Mouse (Mus musculus): ENCODE measurements around the gene Gm38431. TPM values are rescaled to one million over a fixed set of nuclear protein-coding genes. Genes with fewer than 3 reads are reported as not detected.

Gene Gm38431
- polyA plus RNA-seq, 1 experiment from 2014 or later = 1.3 TPM

DNA sequence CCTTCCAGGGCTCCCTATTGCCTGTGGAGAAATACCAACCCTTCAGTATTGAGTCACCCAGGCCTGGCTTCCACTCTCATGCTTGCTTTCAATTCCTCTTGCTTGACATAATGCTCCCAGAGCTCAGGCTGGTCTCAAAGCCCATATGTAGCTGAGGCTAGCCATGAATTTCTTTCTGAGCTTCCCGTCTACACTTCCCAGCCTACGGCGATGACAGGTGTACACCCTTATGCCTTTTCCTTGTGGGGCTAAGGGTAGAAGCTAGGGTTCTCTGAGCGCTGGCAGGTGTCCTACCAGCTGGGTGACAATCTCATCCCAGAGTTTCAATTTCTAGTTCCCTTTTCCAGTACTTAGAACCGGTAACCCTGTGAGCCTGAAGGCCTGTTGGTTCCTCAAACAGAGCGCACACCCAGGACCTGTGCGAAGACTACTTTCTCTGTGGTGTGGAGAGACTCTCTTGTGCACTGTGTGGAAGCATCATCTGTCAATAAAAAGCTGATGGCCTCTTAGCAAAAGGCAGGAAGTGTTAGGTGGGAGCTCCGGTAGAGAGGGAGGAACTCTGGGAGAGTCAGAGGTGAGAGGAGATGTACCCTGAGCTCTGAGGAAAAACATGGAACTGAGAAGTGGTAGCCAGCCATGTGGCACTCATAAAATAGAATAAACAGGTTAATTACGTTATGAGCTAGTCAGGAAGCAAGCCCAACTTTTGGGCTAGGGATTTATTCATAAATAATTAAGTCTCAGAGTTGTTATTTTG is 33.9 kb upstream of the Gm38431 start:
- Histone ChIP-seq H3K27ac (replicated peaks) (no peak overlapping the region), H3K4me1 (peaks cover 5% of the 10 kb centered on the region), H3K27me3 (no peaks in the 10 kb centered on the region), H3K36me3 (peaks cover 21% of the 10 kb centered on the region; the same call in 1 of the 2 replicates), H3K9me3 (no peaks in the 10 kb centered on the region), H3K9ac (replicated peaks) (no peak overlapping the region), H3K4me3 (no peak overlapping the region), H3K4me2 (replicated peaks) (no peak overlapping the region)
- ATAC-seq (replicated peaks) = no peak
- WGBS = 92% methylated on average over 9 of the region's 9 CpGs

GRCm38 (mm10) chr9:21124837-21125236 is 33.0 kb upstream of the Gm38431 start:
- no peaks in the 10 kb centered on the region for H3K4me1 ChIP-seq
- WGBS = 84% methylated on average over 5 of the region's 5 CpGs
- no peak overlapping the region for H3K4me2 ChIP-seq (replicated peaks)
- H3K9ac ChIP-seq (replicated peaks) = no peak overlapping the region
- H3K27me3 ChIP-seq = no peaks in the 10 kb centered on the region
- no peak for ATAC-seq (replicated peaks)
- no peaks in the 10 kb centered on the region for H3K9me3 ChIP-seq
- peaks cover 23% of the 10 kb centered on the region; the same call in 1 of the 2 replicates for H3K36me3 ChIP-seq
- no peak overlapping the region for H3K27ac ChIP-seq (replicated peaks)
- no peak overlapping the region for H3K4me3 ChIP-seq

DNA sequence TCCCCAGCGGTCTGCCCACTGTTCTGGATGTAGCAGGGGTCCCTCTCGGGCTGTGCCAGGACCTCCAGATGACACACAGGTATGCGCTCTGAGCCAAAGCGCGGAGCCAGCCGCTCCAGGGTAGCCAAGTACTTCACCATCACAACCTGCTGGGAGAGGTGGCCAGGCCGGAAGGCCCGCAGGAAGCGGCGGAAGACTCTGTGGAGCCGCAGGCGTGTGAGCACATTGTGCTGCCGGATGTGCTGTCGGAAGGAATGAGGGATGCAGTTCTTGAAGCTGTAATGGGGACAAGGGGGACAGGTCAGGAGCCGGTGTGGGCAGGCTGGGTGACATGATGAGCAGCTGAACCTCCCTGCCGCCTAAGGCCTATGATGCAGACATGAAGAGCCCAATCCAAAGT is 29.7 kb upstream of the Gm38431 start:
- Histone ChIP-seq H3K9ac (replicated peaks) (no peak overlapping the region), H3K4me2 (replicated peaks) (no peak overlapping the region), H3K9me3 (no peaks in the 10 kb centered on the region), H3K4me3 (no peak overlapping the region), H3K27ac (replicated peaks) (no peak overlapping the region), H3K27me3 (no peaks in the 10 kb centered on the region), H3K4me1 (no peaks in the 10 kb centered on the region), H3K36me3 (peaks cover 19% of the 10 kb centered on the region; the same call in 1 of the 2 replicates)
- 96% methylated on average over 16 of the region's 16 CpGs for WGBS
- ATAC-seq (replicated peaks) = no peak

GRCm38 (mm10) chr9:21117073-21117472 is 25.3 kb upstream of the Gm38431 start:
- no peak overlapping the region for H3K4me3 ChIP-seq
- H3K9ac ChIP-seq (replicated peaks) = no peak overlapping the region
- no peak for ATAC-seq (replicated peaks)
- H3K4me1 ChIP-seq = no peaks in the 10 kb centered on the region
- WGBS = 80% methylated on average over 6 of the region's 6 CpGs
- no peak overlapping the region for H3K27ac ChIP-seq (replicated peaks)
- H3K36me3 ChIP-seq = peaks cover 3% of the 10 kb centered on the region; the same call in 1 of the 2 replicates
- no peaks in the 10 kb centered on the region for H3K27me3 ChIP-seq
- no peaks in the 10 kb centered on the region for H3K9me3 ChIP-seq
- H3K4me2 ChIP-seq (replicated peaks) = no peak overlapping the region

- ATAC-seq (replicated peaks) = no peak
- 90% methylated on average over 8 of the region's 8 CpGs for WGBS
These were observed 23.3 kb upstream of the Gm38431 start for GRCm38 (mm10) chr9:21115105-21115504.

GRCm38 (mm10) chr9:21114190-21114589 is 22.4 kb upstream of the Gm38431 start:
- WGBS = 86% methylated on average over 7 of the region's 7 CpGs
- no peak overlapping the region for H3K4me2 ChIP-seq (replicated peaks)
- no peaks in the 10 kb centered on the region for H3K9me3 ChIP-seq
- no peaks in the 10 kb centered on the region for H3K4me1 ChIP-seq
- no peak overlapping the region for H3K4me3 ChIP-seq
- H3K9ac ChIP-seq (replicated peaks) = no peak overlapping the region
- H3K27me3 ChIP-seq = no peaks in the 10 kb centered on the region
- H3K27ac ChIP-seq (replicated peaks) = no peak overlapping the region
- H3K36me3 ChIP-seq = no peaks in the 10 kb centered on the region
- ATAC-seq (replicated peaks) = no peak

More at GRCm38 (mm10) chr9:21115105-21115504, 23.3 kb upstream of the Gm38431 start:
- H3K4me1 ChIP-seq = no peaks in the 10 kb centered on the region
- no peak overlapping the region for H3K9ac ChIP-seq (replicated peaks)
- peaks cover 3% of the 10 kb centered on the region; the same call in 1 of the 2 replicates for H3K36me3 ChIP-seq
- no peaks in the 10 kb centered on the region for H3K9me3 ChIP-seq
- H3K27ac ChIP-seq (replicated peaks) = no peak overlapping the region
- no peak overlapping the region for H3K4me3 ChIP-seq
- H3K27me3 ChIP-seq = no peaks in the 10 kb centered on the region
- no peak overlapping the region for H3K4me2 ChIP-seq (replicated peaks)

DNA sequence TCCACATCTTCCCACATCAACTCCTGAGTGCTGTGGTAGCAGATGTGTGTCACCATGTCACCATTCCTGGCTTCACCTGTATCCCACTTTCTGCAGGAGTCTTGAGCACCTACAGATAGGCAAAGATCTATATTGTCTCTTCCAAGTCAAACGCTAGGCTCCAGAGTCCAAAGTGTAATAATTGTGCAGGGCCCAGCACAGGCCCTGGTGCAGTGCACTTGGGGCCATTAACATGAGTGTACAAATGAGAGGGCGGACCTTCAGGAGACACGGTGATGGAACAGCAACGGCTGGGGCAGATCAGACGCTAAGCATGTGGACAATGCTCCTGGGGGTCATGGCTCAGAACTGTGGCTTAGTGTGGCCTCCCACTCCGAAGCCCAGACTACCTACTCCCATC is 22.0 kb upstream of the Gm38431 start:
- no peak for ATAC-seq (replicated peaks)
- Histone ChIP-seq H3K4me2 (replicated peaks) (no peak overlapping the region), H3K27ac (replicated peaks) (no peak overlapping the region), H3K27me3 (no peaks in the 10 kb centered on the region), H3K9me3 (no peaks in the 10 kb centered on the region), H3K4me3 (no peak overlapping the region), H3K4me1 (no peaks in the 10 kb centered on the region), H3K36me3 (no peaks in the 10 kb centered on the region), H3K9ac (replicated peaks) (no peak overlapping the region)
- 90% methylated on average over 6 of the region's 6 CpGs for WGBS

- no peak overlapping the region for H3K9ac ChIP-seq (replicated peaks)
- H3K4me1 ChIP-seq = no peaks in the 10 kb centered on the region
- no peak overlapping the region for H3K27ac ChIP-seq (replicated peaks)
- H3K9me3 ChIP-seq = no peaks in the 10 kb centered on the region
- H3K36me3 ChIP-seq = no peaks in the 10 kb centered on the region
- 39% methylated on average over 23 of the region's 23 CpGs for WGBS
- H3K27me3 ChIP-seq = no peaks in the 10 kb centered on the region
- ATAC-seq (replicated peaks) = no peak
- no peak overlapping the region for H3K4me3 ChIP-seq
- H3K4me2 ChIP-seq (replicated peaks) = no peak overlapping the region
These were observed 15.9 kb upstream of the Gm38431 start for GRCm38 (mm10) chr9:21107607-21108237.

GRCm38 (mm10) chr9:21105760-21106564 is 14.2 kb upstream of the Gm38431 start:
- no peak overlapping the region for H3K27ac ChIP-seq (replicated peaks)
- H3K4me3 ChIP-seq = no peak overlapping the region
- 83% methylated on average over 5 of the region's 5 CpGs for WGBS
- no peaks in the 10 kb centered on the region for H3K36me3 ChIP-seq
- no peak overlapping the region for H3K4me2 ChIP-seq (replicated peaks)
- H3K9me3 ChIP-seq = no peaks in the 10 kb centered on the region
- ATAC-seq (replicated peaks) = no peak
- H3K4me1 ChIP-seq = no peaks in the 10 kb centered on the region
- H3K27me3 ChIP-seq = no peaks in the 10 kb centered on the region
- no peak overlapping the region for H3K9ac ChIP-seq (replicated peaks)

GRCm38 (mm10) chr9:21104814-21105213 is 13.0 kb upstream of the Gm38431 start:
- no peak overlapping the region for H3K9ac ChIP-seq (replicated peaks)

GRCm38 (mm10) chr9:21102076-21102475 is 10.3 kb upstream of the Gm38431 start:
- no peak for ATAC-seq (replicated peaks)
- Histone ChIP-seq H3K36me3 (no peaks in the 10 kb centered on the region), H3K9me3 (no peaks in the 10 kb centered on the region), H3K27me3 (no peaks in the 10 kb centered on the region), H3K4me1 (no peaks in the 10 kb centered on the region), H3K4me2 (replicated peaks) (no peak overlapping the region), H3K4me3 (no peak overlapping the region), H3K9ac (replicated peaks) (no peak overlapping the region), H3K27ac (replicated peaks) (no peak overlapping the region)
- 84% methylated on average over 2 of the region's 2 CpGs for WGBS

More at GRCm38 (mm10) chr9:21104814-21105213, 13.0 kb upstream of the Gm38431 start:
- 90% methylated on average over 6 of the region's 6 CpGs for WGBS
- no peak for ATAC-seq (replicated peaks)
- no peaks in the 10 kb centered on the region for H3K4me1 ChIP-seq
- H3K4me3 ChIP-seq = no peak overlapping the region
- no peaks in the 10 kb centered on the region for H3K36me3 ChIP-seq
- no peak overlapping the region for H3K4me2 ChIP-seq (replicated peaks)
- no peaks in the 10 kb centered on the region for H3K9me3 ChIP-seq
- H3K27ac ChIP-seq (replicated peaks) = no peak overlapping the region
- no peaks in the 10 kb centered on the region for H3K27me3 ChIP-seq

Data from forebrain, embryonic 15.5 days (tissue).